Mouse (Mus musculus) MEL (cell line): Measurements from ENCODE around the gene Lrrc56. TPM values are rescaled to one million over a fixed set of nuclear protein-coding genes. Genes with fewer than 3 reads are reported as not detected.
A peak's percentile ranks its signal among the peaks of the same experiment; 100 is the strongest.

Source experiments
- DNase-seq: peaks from one replicate; pipeline ENCODE4 v3.0.0; 2011; ENCODE audit warnings: low read depth, low spot score
- H3K27ac ChIP-seq: 2 replicates; pipeline ENCODE4 v1.5.1; 2012; ENCODE audit warnings: low read depth, mild to moderate bottlenecking, control low read depth, low read length, moderate library complexity; ENCODE audit not compliant: control insufficient read depth
- H3K27me3 ChIP-seq, 2 experiments: fragments of 150-350 bp in 1 of 2; sonication (generic) in 1 of 2; 2 replicates each; pipeline ENCODE4 v1.6.1; 2012; ENCODE audit warnings: low read length in 2 of 2, mild to moderate bottlenecking in 2 of 2, improper control_type of control experiment in 1 of 2, moderate library complexity in 1 of 2; ENCODE audit not compliant: insufficient read depth in 2 of 2, control insufficient read depth in 1 of 2
- H3K36me3 ChIP-seq, 2 experiments: 2 replicates each; pipeline ENCODE4 v1.6.1; 2012 to 2014; ENCODE audit warnings: low read length in 2 of 2, improper control_type of control experiment in 1 of 2, inconsistent platforms in 1 of 2, mild to moderate bottlenecking in 1 of 2; ENCODE audit not compliant: insufficient read depth in 2 of 2, control insufficient read depth in 1 of 2
- H3K4me1 ChIP-seq, 2 experiments: fragments of 150-350 bp in 1 of 2; sonication (generic) in 1 of 2; 2 replicates each; pipeline ENCODE4 v1.6.1; 2012; ENCODE audit warnings: low read length in 2 of 2, improper control_type of control experiment in 1 of 2, mild to moderate bottlenecking in 1 of 2; ENCODE audit not compliant: insufficient read depth in 2 of 2, control insufficient read depth in 1 of 2
- H3K4me3 ChIP-seq, 2 experiments: fragments of 150-350 bp in 1 of 2; sonication (generic) in 1 of 2; 2 replicates each; pipeline ENCODE4 v1.5.1; 2012; ENCODE audit warnings: low read depth in 2 of 2, low read length in 2 of 2, mild to moderate bottlenecking in 2 of 2, moderate library complexity in 2 of 2, control low read depth in 1 of 2, improper control_type of control experiment in 1 of 2; ENCODE audit not compliant: control insufficient read depth in 1 of 2, insufficient read depth in 1 of 2
- H3K79me2 ChIP-seq: 2 replicates; pipeline ENCODE4 v1.6.1; 2012; ENCODE audit warnings: mild to moderate bottlenecking, low read length, moderate library complexity; ENCODE audit not compliant: control insufficient read depth, poor library complexity, insufficient read depth
- H3K9ac ChIP-seq: 2 replicates; pipeline ENCODE4 v1.6.1; 2012; ENCODE audit warnings: low read depth, mild to moderate bottlenecking, control low read depth, low read length, moderate library complexity; ENCODE audit not compliant: control insufficient read depth, poor library complexity, severe bottlenecking
- H3K9me3 ChIP-seq: fragments of 150-350 bp; sonication (generic); replicated peaks from 2 replicates; pipeline ENCODE4 v1.6.1; 2012; ENCODE audit warnings: mild to moderate bottlenecking, low read length, improper control_type of control experiment, moderate library complexity; ENCODE audit not compliant: insufficient read depth
- CHD1 ChIP-seq: IDR thresholded peaks from 2 replicates; pipeline ENCODE4 v1.6.1; 2012; ENCODE audit warnings: low read depth, mild to moderate bottlenecking, inconsistent platforms, low read length, improper control_type of control experiment
- CHD2 ChIP-seq: IDR thresholded peaks from 2 replicates; pipeline ENCODE4 v1.6.1; 2011; ENCODE audit warnings: low read length, improper control_type of control experiment
- CTCF ChIP-seq, 3 experiments: IDR thresholded peaks in 2 of 3; conservative IDR thresholded peaks in 1 of 3; 2 replicates each; pipeline ENCODE4 v1.5.1; 2011 to 2012; ENCODE audit warnings: low read length in 3 of 3, low read depth in 2 of 3, mild to moderate bottlenecking in 2 of 3, improper control_type of control experiment in 1 of 3, inconsistent platforms in 1 of 3, mixed read lengths in 1 of 3, moderate library complexity in 1 of 3; ENCODE audit not compliant: control insufficient read depth in 1 of 3, insufficient read depth in 1 of 3, poor library complexity in 1 of 3, severe bottlenecking in 1 of 3
- E2F4 ChIP-seq: IDR thresholded peaks from 2 replicates; pipeline ENCODE4 v1.6.1; 2011; ENCODE audit warnings: low read depth, low read length, improper control_type of control experiment, borderline replicate concordance
- ELF1 ChIP-seq: IDR thresholded peaks from 2 replicates; pipeline ENCODE4 v1.6.1; 2014; ENCODE audit warnings: low read depth, mild to moderate bottlenecking, inconsistent platforms, low read length, improper control_type of control experiment, moderate library complexity
- EP300 ChIP-seq, 2 experiments: IDR thresholded peaks; 2 replicates each; pipeline ENCODE4 v1.6.1; 2011; ENCODE audit warnings: improper control_type of control experiment in 2 of 2, low read length in 2 of 2, low read depth in 1 of 2, mild to moderate bottlenecking in 1 of 2
- ETS1 ChIP-seq: IDR thresholded peaks from 2 replicates; pipeline ENCODE4 v1.6.1; 2012; ENCODE audit warnings: low read depth, mild to moderate bottlenecking, inconsistent platforms, low read length, improper control_type of control experiment, moderate library complexity
- GABPA ChIP-seq: IDR thresholded peaks from 2 replicates; pipeline ENCODE4 v1.6.1; 2012; ENCODE audit warnings: low read depth, mild to moderate bottlenecking, inconsistent platforms, low read length, improper control_type of control experiment, moderate library complexity
- GATA1 ChIP-seq: IDR thresholded peaks from 2 replicates; pipeline ENCODE4 v1.6.1; 2011; ENCODE audit warnings: low read depth, low read length, improper control_type of control experiment
- HCFC1 ChIP-seq: IDR thresholded peaks from 2 replicates; pipeline ENCODE4 v1.6.1; 2012; ENCODE audit warnings: low read depth, mild to moderate bottlenecking, inconsistent platforms, low read length, improper control_type of control experiment, moderate library complexity
- KAT2A ChIP-seq: conservative IDR thresholded peaks from 2 replicates; pipeline ENCODE4 v1.6.1; 2012; ENCODE audit warnings: low read depth, low read length, improper control_type of control experiment, inconsistent platforms
- MAFK ChIP-seq: IDR thresholded peaks from 2 replicates; pipeline ENCODE4 v1.6.1; 2011; ENCODE audit warnings: low read depth, mild to moderate bottlenecking, low read length, improper control_type of control experiment, borderline replicate concordance
- MAZ ChIP-seq: IDR thresholded peaks from 2 replicates; pipeline ENCODE4 v1.6.1; 2012; ENCODE audit warnings: low read depth, mild to moderate bottlenecking, inconsistent platforms, low read length, improper control_type of control experiment
- MXI1 ChIP-seq: IDR thresholded peaks from 2 replicates; pipeline ENCODE4 v1.6.1; 2011; ENCODE audit warnings: mild to moderate bottlenecking, low read depth, low read length, improper control_type of control experiment
- MYB ChIP-seq: IDR thresholded peaks from 2 replicates; pipeline ENCODE4 v1.6.1; 2011; ENCODE audit warnings: mild to moderate bottlenecking, low read depth, low read length, improper control_type of control experiment
- MYC ChIP-seq: IDR thresholded peaks from 2 replicates; pipeline ENCODE4 v1.6.1; 2011; ENCODE audit warnings: low read depth, mild to moderate bottlenecking, low read length, improper control_type of control experiment, moderate library complexity
- NELFE ChIP-seq: IDR thresholded peaks from 2 replicates; pipeline ENCODE4 v1.6.1; 2011; ENCODE audit warnings: low read depth, low read length, improper control_type of control experiment
- NRF1 ChIP-seq: IDR thresholded peaks from 2 replicates; pipeline ENCODE4 v1.6.1; 2014; ENCODE audit warnings: low read depth, mild to moderate bottlenecking, inconsistent platforms, low read length, improper control_type of control experiment, moderate library complexity; ENCODE audit not compliant: poor library complexity, insufficient read depth, severe bottlenecking
- POLR2AphosphoS2 ChIP-seq: IDR thresholded peaks from 2 replicates; pipeline ENCODE4 v1.6.1; 2011; ENCODE audit warnings: low read length, improper control_type of control experiment
- RAD21 ChIP-seq: IDR thresholded peaks from 2 replicates; pipeline ENCODE4 v1.6.1; 2011; ENCODE audit warnings: mild to moderate bottlenecking, low read depth, low read length, improper control_type of control experiment
- SIN3A ChIP-seq: IDR thresholded peaks from 2 replicates; pipeline ENCODE4 v1.6.1; 2012; ENCODE audit warnings: low read length, improper control_type of control experiment, inconsistent platforms
- TAL1 ChIP-seq: IDR thresholded peaks from 2 replicates; pipeline ENCODE4 v1.6.1; 2012; ENCODE audit warnings: mild to moderate bottlenecking, inconsistent platforms, low read length, moderate library complexity, mixed read lengths
- TBP ChIP-seq: IDR thresholded peaks from 2 replicates; pipeline ENCODE4 v1.8.0; 2011; ENCODE audit warnings: low read depth, low read length, improper control_type of control experiment
- ZC3H11A ChIP-seq: IDR thresholded peaks from 2 replicates; pipeline ENCODE4 v1.6.1; 2012; ENCODE audit warnings: low read depth, mild to moderate bottlenecking, inconsistent platforms, low read length, improper control_type of control experiment
- ZKSCAN1 ChIP-seq: IDR thresholded peaks from 2 replicates; pipeline ENCODE4 v1.6.1; 2012; ENCODE audit warnings: low read depth, mild to moderate bottlenecking, inconsistent platforms, low read length, improper control_type of control experiment, moderate library complexity
- ZMIZ1 ChIP-seq: IDR thresholded peaks from 2 replicates; pipeline ENCODE4 v1.6.1; 2012; ENCODE audit warnings: low read depth, mild to moderate bottlenecking, inconsistent platforms, low read length, improper control_type of control experiment, moderate library complexity
- ZNF384 ChIP-seq: IDR thresholded peaks from 2 replicates; pipeline ENCODE4 v1.6.1; 2012; ENCODE audit warnings: low read depth, mild to moderate bottlenecking, inconsistent platforms, low read length, improper control_type of control experiment
- polyA plus RNA-seq, 2 experiments: library from polyadenylated mRNA; stranded (reverse) in 1 of 2; unstranded in 1 of 2; fragments of >175 nt in 1 of 2; fragments of >200 nt in 1 of 2; gene quantifications; 2 replicates each; pipeline versions ENCODE4 v1.2.1 to v1.2.4; 2012; ENCODE audit warnings: low replicate concordance in 2 of 2, low read depth in 1 of 2; ENCODE audit not compliant: insufficient read length in 2 of 2, insufficient read depth in 1 of 2, missing spikeins in 1 of 2
- total RNA-seq: library from RNA; depleted of rRNA; stranded (reverse); fragments of 300-350 nt; gene quantifications from 2 replicates; pipeline ENCODE4 v1.2.3, GENCODE M21; 2012

Gene Lrrc56
- total and polyA plus RNA-seq, 3 experiments: 1.6 to 5.5 TPM; not detected in 1

DNA sequence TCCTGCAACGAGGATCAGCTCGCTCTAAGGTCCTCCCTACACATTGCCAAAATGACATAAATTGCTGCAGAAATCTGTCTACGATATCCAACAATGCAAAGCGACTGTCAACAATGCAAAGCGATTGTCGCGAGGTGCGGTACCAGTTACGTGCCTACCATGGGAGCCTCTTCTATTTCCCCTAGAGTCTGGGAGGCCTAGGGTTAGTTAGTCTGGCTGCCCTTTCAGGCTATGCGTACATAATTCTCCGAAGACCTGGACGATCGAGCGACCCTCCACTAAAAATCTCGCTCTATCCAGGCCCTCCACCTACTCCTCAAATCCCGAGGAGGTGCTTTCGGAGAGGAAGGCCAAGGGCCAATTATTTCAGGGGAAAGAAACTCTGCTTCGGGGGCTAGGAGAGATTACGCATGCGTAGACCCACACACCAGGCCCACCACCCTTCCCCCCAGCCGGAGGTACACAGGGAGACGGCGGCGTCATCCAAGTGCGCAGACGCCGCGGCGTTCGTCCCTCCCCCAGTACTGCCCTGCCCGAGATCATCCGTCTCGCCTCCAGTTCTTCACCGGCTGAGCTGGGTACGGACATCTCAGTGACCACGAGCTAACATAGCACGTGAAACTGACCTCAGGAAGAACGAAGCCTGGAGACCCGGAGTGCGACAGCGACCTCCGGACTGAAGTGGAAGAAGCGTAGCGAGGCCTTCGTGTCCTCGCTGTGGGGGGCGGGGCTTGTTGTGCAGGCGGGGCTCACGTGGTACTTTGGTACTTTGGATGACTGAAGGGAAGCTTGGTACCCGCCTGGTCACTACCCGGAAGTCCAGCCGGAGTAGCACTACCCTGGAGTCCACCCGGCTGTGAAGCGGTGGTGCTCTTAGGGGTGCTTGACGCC lies 21.6 kb upstream of the Lrrc56 start, which contains the start of gene Rnh1 (continued):
- TF ChIP-seq NRF1 (peak; percentile 79), MXI1 (peak; percentile 90), MYB (no peak), ZKSCAN1 (no peak), CHD2 (peak; percentile 60), MYC (peak; percentile 74), SIN3A (peak; percentile 91), TBP (peak; percentile 56), ZNF384 (no peak), TAL1 (no peak), RAD21 (no peak), ELF1 (peak; percentile 92), GABPA (no peak), E2F4 (no peak), POLR2AphosphoS2 (peak; percentile 91), HCFC1 (peak; percentile 88), GATA1 (no peak), MAZ (peak; percentile 78; the same call in 1 of the 2 replicates), ETS1 (peak; percentile 15; the same call in 1 of the 2 replicates), ZMIZ1 (peak; percentile 76; the same call in 1 of the 2 replicates)

DNA sequence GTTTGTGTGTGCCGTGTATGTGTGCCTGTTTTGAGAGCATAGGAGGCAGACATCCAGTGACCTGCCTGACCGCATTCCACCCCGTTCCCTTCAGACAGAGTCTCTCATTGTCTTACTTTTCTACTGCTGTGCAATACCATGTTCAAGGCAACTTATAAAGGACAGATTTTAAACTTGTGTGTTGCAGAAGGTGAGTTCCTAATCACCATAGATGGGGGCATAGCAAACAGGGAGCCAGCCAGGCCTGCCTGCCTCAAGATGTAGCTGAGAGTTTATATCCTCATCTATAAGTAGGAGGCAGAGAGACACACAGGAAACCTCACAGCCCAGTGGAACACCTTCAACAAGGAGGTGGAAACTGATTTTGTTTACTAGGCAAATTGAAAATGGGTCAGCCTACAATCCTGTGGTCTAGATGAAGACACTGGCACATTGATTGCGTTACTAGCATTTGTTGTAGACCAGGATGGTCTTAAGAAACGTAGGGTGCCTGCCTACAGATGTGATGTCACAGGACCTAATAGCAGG lies 20.6 kb upstream of the Lrrc56 start:
- Histone ChIP-seq H3K9me3 (no peaks in the 10 kb centered on the region), H3K27ac (peak overlapping the region; percentile 82), H3K9ac (peak overlapping the region; percentile 81), H3K4me3 (peak overlapping the region; percentile 82 to 84), H3K4me1 (peaks cover 6 to 10% of the 10 kb centered on the region in 2 experiments), H3K36me3 (peaks cover 0 to 7% of the 10 kb centered on the region in 2 experiments; a peak in 2 of 4 replicates), H3K79me2 (peaks cover 6% of the 10 kb centered on the region; the same call in 1 of the 2 replicates), H3K27me3 (no peaks in the 10 kb centered on the region)
- DNase-seq: no peak
- TF ChIP-seq MXI1 (no peak), MYB (no peak), KAT2A (no peak), SIN3A (no peak), HCFC1 (no peak), ZC3H11A (no peak), MAFK (no peak), ETS1 (no peak), MYC (no peak), EP300 (IDR thresholded peaks at IDR 0.05; ENCODE audit: low read depth in 1 of 2, low read length in 2 of 2) (no peak), CHD1 (no peak), TBP (no peak), ELF1 (no peak), CTCF (IDR thresholded peaks at IDR 0.05 in 2 of 3, conservative IDR thresholded peaks at IDR 0.05 in 1 of 3; ENCODE audit: control insufficient read depth in 1 of 3, insufficient read depth in 1 of 3, low read depth in 2 of 3, low read length in 3 of 3, poor library complexity in 1 of 3, severe bottlenecking in 1 of 3) (no peak), NELFE (no peak)
